Mouse (Mus musculus): Measurements from ENCODE around the gene Uxt. TPM values are rescaled to one million over a fixed set of nuclear protein-coding genes. Genes with fewer than 3 reads are reported as not detected.

The Uxt gene
- total RNA-seq (2021): 10 to 100 TPM; 27.5 to 33.1 TPM
- long read RNA-seq, experiment 1, transcript Uxt-202 (7 exons, 875 nt): major isoform, 12 of 16 reads
- long read RNA-seq, experiment 1, partial matches to known transcripts: 1 of 16 reads
- long read RNA-seq, experiment 1, other reads (novel, unspliced or antisense): 1 of 16 reads
- long read RNA-seq, experiment 2, transcript Uxt-202 (7 exons, 875 nt): major isoform, 18 of 23 reads
- long read RNA-seq, experiment 2, partial matches to known transcripts: 1 of 23 reads
- long read RNA-seq, experiment 2, other reads (novel, unspliced or antisense): 3 of 23 reads

DNA sequence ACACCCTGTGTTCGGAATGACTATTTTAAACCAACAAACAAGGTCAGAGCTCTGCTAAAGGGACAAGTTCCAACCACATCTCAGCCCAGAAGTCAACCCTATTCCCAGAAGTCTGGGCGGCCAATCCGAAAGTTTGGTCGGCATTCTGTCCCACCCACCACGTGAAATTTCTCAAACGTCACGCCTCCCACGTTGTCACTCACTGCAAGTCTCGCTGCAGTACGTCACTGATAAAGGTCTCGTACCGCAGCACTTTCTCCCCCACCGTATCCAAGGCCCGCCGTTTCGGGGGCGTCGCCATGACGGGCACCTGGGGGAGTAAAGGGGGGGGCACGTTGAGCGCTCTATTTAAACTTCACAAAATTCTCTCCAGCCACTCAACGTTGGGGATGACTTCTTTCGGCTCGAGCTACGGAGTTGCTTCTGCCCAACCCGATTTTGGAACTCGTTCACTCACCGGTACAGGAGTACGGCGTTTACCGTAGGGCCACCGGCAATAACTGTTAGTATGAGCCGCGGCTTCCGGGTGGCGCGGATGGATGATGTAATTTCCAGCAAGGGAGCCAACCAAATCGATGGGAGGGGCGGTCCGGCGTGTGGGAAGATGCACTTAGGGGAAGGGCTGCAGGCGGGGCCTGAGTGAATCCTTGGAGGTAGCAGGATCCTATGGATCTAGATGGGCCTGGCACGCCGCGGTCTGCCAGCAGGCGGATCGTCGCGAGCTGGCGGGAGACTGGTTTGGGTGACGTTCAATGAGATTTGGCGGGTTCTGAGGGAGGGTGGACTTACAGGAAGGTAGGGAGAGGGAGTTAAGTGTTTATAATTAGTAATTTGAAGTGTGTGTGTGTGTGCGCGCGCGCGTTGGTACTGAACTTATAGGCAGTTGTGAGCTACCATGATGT lies at the start of gene Uxt:
TSS of gene Uxt (minus strand) at position 541 of the 902 bp plus-strand sequence.
- peak; percentile 89 for DNase-seq
- peak within 1 kb of the TSS; percentile 83 for H3K4me3 ChIP-seq
- TF ChIP-seq CTCF (IDR thresholded peaks at IDR 0.05): no peak; the same call in 1 of the 2 replicates
- intact Hi-C loops (cut with DNase I): loop anchor here (5.0 kb wide), 1 partner anchor 114 kb away; no protein-coding TSS in a partner anchor
- peak within 1 kb of the TSS; percentile 94 for H3K27ac ChIP-seq

DNA sequence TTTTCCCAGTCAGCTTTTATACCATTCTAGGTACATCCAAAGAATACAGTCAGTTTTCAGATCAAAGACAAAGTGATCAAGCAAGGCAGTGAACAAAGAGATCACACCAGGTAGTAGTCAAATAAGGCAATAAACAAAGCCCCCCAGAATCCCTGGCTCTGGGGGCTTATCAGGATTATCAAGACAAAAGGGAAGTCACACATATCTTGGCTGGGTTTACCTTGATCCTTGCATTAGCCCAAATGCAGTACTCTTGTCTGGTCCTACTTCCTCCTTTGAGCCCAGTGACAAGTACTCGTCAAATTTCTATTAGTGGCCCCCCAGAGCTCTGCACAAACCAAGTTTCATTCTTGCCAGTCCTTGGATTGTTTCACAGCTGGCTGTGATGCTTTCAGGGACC lies 19.1 kb upstream of the Uxt start:
- TF ChIP-seq CTCF (IDR thresholded peaks at IDR 0.05): no peak
- Histone ChIP-seq H3K27ac (no peak overlapping the region), H3K4me3 (no peak overlapping the region)
- no peak for DNase-seq
- intact Hi-C loops (cut with DNase I): no loop called here

DNA sequence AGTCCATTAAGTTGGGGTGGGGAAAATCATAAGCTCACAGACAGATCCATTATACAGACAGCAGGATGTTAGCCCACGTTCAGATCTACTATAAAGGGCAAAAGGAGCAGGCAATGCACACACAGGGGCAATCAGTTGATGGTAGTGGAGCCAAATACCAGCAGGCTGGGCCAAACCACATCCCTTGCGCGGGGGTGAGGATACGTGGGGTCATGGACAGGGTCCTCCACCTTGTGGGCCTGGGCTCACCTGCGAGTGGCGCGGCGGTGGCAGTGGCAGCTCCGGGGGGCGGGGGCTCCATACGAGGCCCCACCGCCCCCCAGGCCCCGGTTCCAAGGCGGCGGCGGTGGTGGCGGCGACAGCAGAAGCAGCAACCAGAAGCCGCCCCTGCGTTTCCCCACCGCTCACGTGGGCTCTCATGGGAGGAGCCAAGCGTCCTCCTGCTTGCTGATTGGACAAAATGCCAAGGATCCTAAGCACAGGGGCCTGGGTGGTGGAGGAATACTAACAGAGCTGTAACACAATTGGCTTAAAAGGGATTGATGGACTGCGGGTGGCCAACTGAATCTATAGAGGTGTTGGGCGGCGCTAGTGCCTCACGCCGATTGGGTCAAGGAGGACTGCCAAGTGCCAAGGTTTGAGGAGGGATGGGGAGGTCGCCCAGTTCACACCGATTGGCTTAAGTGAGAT lies 11.5 kb downstream of the Uxt start, which contains the start of gene Elk1:
TSS of gene Elk1 (minus strand) at position 418 of the 690 bp plus-strand sequence.
- no peak for TF ChIP-seq CTCF (IDR thresholded peaks at IDR 0.05)
- intact Hi-C loops (cut with DNase I): no loop called here
- peak within 1 kb of the TSS; percentile 89 for H3K27ac ChIP-seq
- DNase-seq: peak; percentile 87
- H3K4me3 ChIP-seq: peak within 1 kb of the TSS; percentile 84

DNA sequence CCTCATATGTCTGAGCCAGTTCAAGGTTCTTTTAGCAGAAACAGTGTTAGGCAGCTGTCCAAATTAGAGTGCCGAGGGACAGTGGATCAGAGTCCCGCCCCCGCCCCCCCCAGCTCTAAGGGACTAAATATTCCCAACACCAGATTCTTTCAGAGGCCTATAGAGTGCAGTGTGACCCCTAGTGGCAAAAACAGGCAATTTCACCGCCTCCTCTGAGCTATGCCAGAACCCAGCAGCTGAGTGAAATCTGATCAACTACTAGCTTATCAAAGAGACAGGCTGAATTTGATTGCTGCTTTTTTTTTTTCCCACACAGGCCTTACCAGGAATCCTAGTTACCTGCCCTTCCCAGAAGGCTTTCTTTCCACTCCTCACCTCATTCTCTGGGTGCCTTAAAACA lies 15.8 kb downstream of the Uxt start:
- H3K27ac ChIP-seq: peak overlapping the region; percentile 48; the same call in 1 of the 2 replicates
- intact Hi-C loops (cut with DNase I): loop anchor here (5.0 to 10.0 kb wide), 2 partner anchors 119 to 281 kb away; no protein-coding TSS in a partner anchor
- H3K4me3 ChIP-seq: no peak overlapping the region
- peak; percentile 67 for TF ChIP-seq CTCF (IDR thresholded peaks at IDR 0.05)
- peak; percentile 56 for DNase-seq

DNA sequence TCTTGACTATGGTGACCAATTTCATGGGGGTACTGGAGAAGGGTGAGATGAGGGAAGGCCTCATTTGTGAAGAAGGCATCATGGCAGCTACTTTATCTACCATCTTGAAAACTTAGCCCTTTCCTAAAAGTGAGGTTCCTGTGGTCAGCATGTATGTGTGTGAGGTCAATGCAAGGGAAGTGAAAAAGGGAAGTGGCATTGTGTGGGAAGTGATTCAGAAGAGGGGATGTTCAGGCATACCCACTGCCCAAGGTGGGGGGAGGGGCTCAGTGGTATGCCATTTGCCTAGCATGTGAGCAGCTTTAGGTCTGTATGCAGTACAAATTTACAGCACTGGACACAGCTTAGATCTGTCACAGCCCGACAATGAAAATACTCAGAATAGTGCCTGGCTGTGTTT lies 29.9 kb downstream of the Uxt start:
- DNase-seq: peak; percentile 19
- H3K27ac ChIP-seq: no peak overlapping the region

DNA sequence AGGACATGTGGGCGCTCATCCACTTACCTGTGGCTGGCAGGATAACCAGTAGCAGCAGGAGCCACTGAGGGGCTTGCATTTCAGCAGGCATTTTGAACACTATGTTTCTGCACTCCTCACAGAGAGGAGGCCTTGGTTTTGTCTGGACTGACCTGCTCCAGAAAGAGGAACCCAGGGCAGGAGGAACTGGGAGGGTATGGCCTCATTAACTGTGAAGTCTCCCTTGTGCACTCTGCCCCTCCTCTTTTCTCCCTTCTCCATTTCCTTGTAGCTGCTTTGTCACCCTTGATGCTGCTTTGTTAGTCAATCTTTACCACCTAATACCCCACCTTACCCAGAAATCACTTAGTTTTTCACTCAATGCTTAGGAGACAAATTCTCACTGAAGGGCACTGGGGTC lies 30.5 kb downstream of the Uxt start, which contains the start of gene Cfp:
TSS of gene Cfp (minus strand) at position 192 of the 400 bp plus-strand sequence.
- Histone ChIP-seq H3K4me3 (peak within 1 kb of the TSS; percentile 30), H3K27ac (no peak within 1 kb of the TSS)
- no peak for TF ChIP-seq CTCF (IDR thresholded peaks at IDR 0.05)
- intact Hi-C loops (cut with DNase I): no loop called here
- no peak for DNase-seq

More for the DNA sequence above, 29.9 kb downstream of the Uxt start:
- no peak for TF ChIP-seq CTCF (IDR thresholded peaks at IDR 0.05)
- intact Hi-C loops (cut with DNase I): no loop called here
- H3K4me3 ChIP-seq: no peak overlapping the region

DNA sequence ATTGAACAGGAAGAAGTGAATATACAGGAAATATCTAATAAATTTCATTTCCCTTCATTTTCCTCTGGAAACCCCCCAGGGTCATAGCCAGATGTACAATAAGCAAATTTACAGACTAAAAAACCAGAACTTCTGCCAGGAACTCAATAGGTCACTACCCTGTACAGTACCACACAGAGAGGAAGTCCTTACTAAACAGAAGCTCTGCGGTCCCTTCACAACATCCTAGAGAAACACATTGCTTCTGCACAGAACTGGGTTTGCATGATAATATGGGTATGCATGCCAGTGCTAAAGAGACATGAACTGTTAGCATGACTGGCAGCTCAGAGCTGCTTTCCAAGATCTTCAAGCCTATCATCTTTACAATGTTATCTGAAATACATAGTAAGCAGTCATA lies 32.0 kb downstream of the Uxt start:
- Histone ChIP-seq H3K4me3 (no peak overlapping the region), H3K27ac (no peak overlapping the region)
- no peak for TF ChIP-seq CTCF (IDR thresholded peaks at IDR 0.05)
- intact Hi-C loops (cut with DNase I): no loop called here
- DNase-seq: no peak

DNA sequence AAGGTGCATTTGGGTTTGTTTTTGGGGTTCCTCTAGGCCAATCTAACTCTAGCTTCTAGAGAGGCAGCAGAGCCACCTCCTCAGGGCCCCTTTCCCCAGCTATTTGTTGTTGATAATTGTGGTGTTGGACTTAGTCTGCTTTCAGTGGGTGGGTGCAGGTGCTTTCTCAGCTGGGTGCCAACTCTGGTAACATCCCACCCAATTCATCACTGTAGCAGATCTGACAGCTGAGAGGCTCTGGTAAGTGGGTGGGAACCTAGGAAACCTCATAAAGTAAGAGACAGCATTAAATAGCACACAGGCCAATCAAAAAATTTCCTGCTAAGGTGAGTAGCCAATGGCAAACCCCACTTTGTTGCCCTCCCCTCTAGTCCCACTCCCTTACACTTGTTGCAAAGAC lies 36.8 kb downstream of the Uxt start:
- Histone ChIP-seq H3K4me3 (no peak overlapping the region), H3K27ac (no peak overlapping the region)
- DNase-seq: no peak
- TF ChIP-seq CTCF (IDR thresholded peaks at IDR 0.05): no peak
- intact Hi-C loops (cut with DNase I): no loop called here

DNA sequence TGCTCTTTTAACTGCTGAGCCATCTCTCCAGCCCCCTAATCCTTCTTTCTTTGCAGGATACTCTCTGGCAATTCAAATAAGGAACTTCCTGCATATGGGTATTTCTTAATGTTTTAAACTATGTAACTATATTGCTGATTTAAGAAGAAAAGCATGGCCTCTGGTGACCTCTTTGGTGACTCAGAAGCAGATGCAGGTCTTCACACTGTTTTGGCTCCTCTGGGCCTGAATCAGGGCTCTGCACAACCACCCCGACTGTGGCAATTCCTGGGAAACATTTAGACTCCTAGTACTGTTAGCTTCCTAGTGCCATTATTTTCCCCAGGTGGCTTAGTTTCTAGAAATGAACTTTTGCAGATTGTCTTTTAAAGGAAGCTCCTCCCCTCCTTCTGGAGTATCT lies 38.3 kb downstream of the Uxt start:
- no peak overlapping the region for H3K27ac ChIP-seq
- intact Hi-C loops (cut with DNase I): no loop called here
- DNase-seq: no peak
- no peak for TF ChIP-seq CTCF (IDR thresholded peaks at IDR 0.05)
- H3K4me3 ChIP-seq: no peak overlapping the region

DNA sequence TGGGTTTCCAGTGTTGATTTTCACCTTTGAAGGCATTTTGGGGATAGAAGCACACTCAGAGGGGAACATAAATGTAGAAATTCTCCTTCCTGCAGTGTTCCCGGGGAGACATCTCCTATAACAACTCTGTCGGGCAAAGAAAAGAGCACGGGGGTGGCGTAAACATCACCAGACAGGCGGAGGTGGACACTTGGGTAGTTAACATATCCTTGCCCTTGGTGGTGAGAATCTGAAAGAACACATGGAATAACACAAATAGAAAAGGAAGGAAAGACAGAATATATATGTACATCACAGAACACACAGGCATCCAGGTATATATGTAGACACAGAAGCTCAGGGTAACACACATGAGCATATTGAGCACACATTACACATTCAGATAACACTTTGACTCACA lies 40.5 kb downstream of the Uxt start:
- intact Hi-C loops (cut with DNase I): no loop called here
- Histone ChIP-seq H3K4me3 (no peak overlapping the region; the same call in 1 of the 2 replicates), H3K27ac (no peak overlapping the region)
- no peak for DNase-seq
- TF ChIP-seq CTCF (IDR thresholded peaks at IDR 0.05): no peak

DNA sequence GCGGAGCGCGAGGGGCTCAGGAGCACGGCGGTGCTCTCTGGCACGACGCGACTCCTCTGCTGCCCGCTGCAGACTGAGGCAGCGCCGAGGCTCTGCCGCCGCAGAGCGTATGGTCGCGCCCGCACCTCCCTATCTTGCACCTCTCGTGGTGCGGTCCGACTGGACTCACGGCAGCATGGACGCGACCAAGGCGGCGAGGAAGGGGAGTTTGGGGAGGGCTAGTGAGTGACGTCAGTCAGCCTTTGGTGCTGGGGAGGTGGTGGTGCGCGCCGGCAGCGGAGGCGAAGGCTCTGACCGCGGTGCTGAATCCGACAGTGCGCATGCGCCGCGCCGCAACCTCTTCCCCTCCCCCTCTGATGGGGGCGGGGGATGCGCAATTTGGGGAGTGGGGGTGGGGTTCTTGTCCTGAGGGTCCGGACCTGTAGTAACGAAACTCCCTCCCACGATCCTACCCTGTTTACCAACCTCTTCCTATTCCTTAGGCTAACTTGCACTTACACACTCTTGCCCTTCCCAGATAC lies 40.9 kb downstream of the Uxt start, which contains the start of gene Syn1:
TSS of gene Syn1 (minus strand) at position 161 of the 521 bp plus-strand sequence.
- H3K4me3 ChIP-seq: peak within 1 kb of the TSS; percentile 68
- intact Hi-C loops (cut with DNase I): no loop called here
- DNase-seq: peak; percentile 76
- no peak for TF ChIP-seq CTCF (IDR thresholded peaks at IDR 0.05)
- H3K27ac ChIP-seq: no peak within 1 kb of the TSS

DNA sequence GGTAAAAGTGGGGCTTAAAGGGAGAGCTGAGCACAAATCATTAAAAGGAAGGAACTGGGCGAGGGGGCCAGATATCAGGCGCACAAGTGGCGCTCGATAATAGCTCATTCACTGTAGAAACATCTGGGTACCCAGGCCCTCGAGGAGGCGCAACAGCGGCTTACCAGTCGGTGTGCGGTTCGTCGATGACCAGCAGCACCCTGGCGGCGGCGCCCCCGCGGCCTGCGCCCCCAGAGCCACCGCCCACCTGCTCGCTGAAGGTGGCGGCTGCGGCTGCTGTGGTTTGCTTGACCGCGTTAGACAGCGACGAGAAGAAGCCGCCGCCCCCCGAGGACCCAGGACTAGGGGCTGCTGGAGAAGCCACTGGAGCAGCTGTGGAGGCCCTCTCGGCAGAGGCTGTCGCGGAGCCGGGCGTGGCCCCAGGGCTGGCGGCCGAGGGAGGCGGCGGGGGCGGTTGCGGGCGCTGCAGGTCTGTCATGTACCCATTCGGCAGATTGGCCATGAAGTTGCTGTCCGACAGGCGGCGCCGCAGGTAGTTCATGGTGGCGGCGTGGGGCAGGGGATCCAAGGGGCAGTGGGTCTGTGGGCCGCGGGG lies 41.5 kb downstream of the Uxt start:
- no peak overlapping the region for H3K27ac ChIP-seq
- H3K4me3 ChIP-seq: peak overlapping the region; percentile 68
- intact Hi-C loops (cut with DNase I): no loop called here
- no peak for DNase-seq
- no peak for TF ChIP-seq CTCF (IDR thresholded peaks at IDR 0.05)
